Mouse (Mus musculus): ENCODE measurements around the gene Lnx1. TPM values are rescaled to one million over a fixed set of nuclear protein-coding genes. Genes with fewer than 3 reads are reported as not detected.

The Lnx1 gene
- polyA plus RNA-seq, 1 experiment, result not detected

- TF ChIP-seq CTCF (IDR thresholded peaks at IDR 0.05; ENCODE audit: borderline replicate concordance, insufficient read depth, low read length), result no peak
- TF ChIP-seq POLR2A (IDR thresholded peaks at IDR 0.05; ENCODE audit: low read depth, low read length), result no peak
- no peak overlapping the region for H3K4me3 ChIP-seq (ENCODE audit: insufficient read depth, low read length)
- H3K4me1 ChIP-seq (ENCODE audit: control insufficient read depth, insufficient read depth, low read length), result no peaks in the 10 kb centered on the region
- no peak overlapping the region for H3K27ac ChIP-seq (ENCODE audit: insufficient read depth, low read length)
These were observed 100.7 kb downstream of the Lnx1 start for GRCm38 (mm10) chr5:74601965-74602364.

GRCm38 (mm10) chr5:74601171-74601570 lies 101.5 kb downstream of the Lnx1 start:
- H3K4me3 ChIP-seq (ENCODE audit: insufficient read depth, low read length), result no peak overlapping the region
- no peak overlapping the region for H3K27ac ChIP-seq (ENCODE audit: insufficient read depth, low read length)
- H3K4me1 ChIP-seq (ENCODE audit: control insufficient read depth, insufficient read depth, low read length), result no peaks in the 10 kb centered on the region
- TF ChIP-seq CTCF (IDR thresholded peaks at IDR 0.05; ENCODE audit: borderline replicate concordance, insufficient read depth, low read length) (no peak), POLR2A (IDR thresholded peaks at IDR 0.05; ENCODE audit: low read depth, low read length) (no peak)

GRCm38 (mm10) chr5:74600010-74600409 lies 102.7 kb downstream of the Lnx1 start:
- Histone ChIP-seq H3K4me1 (ENCODE audit: control insufficient read depth, insufficient read depth, low read length) (no peaks in the 10 kb centered on the region), H3K4me3 (ENCODE audit: insufficient read depth, low read length) (no peak overlapping the region), H3K27ac (ENCODE audit: insufficient read depth, low read length) (no peak overlapping the region)
- TF ChIP-seq CTCF (IDR thresholded peaks at IDR 0.05; ENCODE audit: borderline replicate concordance, insufficient read depth, low read length), result no peak
- no peak for TF ChIP-seq POLR2A (IDR thresholded peaks at IDR 0.05; ENCODE audit: low read depth, low read length)

GRCm38 (mm10) chr5:74593147-74593546 lies 109.6 kb downstream of the Lnx1 start:
- no peaks in the 10 kb centered on the region for H3K4me1 ChIP-seq (ENCODE audit: control insufficient read depth, insufficient read depth, low read length)
- no peak overlapping the region for H3K4me3 ChIP-seq (ENCODE audit: insufficient read depth, low read length)
- H3K27ac ChIP-seq (ENCODE audit: insufficient read depth, low read length), result no peak overlapping the region
- TF ChIP-seq CTCF (IDR thresholded peaks at IDR 0.05; ENCODE audit: borderline replicate concordance, insufficient read depth, low read length) (no peak), POLR2A (IDR thresholded peaks at IDR 0.05; ENCODE audit: low read depth, low read length) (no peak)

- Histone ChIP-seq H3K4me1 (ENCODE audit: control insufficient read depth, insufficient read depth, low read length) (no peaks in the 10 kb centered on the region), H3K4me3 (ENCODE audit: insufficient read depth, low read length) (no peak overlapping the region), H3K27ac (ENCODE audit: insufficient read depth, low read length) (no peak overlapping the region)
- no peak for TF ChIP-seq POLR2A (IDR thresholded peaks at IDR 0.05; ENCODE audit: low read depth, low read length)
- no peak for TF ChIP-seq CTCF (IDR thresholded peaks at IDR 0.05; ENCODE audit: borderline replicate concordance, insufficient read depth, low read length)
These were observed 111.3 kb downstream of the Lnx1 start for GRCm38 (mm10) chr5:74591413-74591812.

- Histone ChIP-seq H3K4me3 (ENCODE audit: insufficient read depth, low read length) (no peak overlapping the region), H3K27ac (ENCODE audit: insufficient read depth, low read length) (no peak overlapping the region), H3K4me1 (ENCODE audit: control insufficient read depth, insufficient read depth, low read length) (no peaks in the 10 kb centered on the region)
- no peak for TF ChIP-seq POLR2A (IDR thresholded peaks at IDR 0.05; ENCODE audit: low read depth, low read length)
- no peak for TF ChIP-seq CTCF (IDR thresholded peaks at IDR 0.05; ENCODE audit: borderline replicate concordance, insufficient read depth, low read length)
These were observed 113.6 kb downstream of the Lnx1 start for GRCm38 (mm10) chr5:74589133-74589532.

GRCm38 (mm10) chr5:74571767-74572166 lies 130.9 kb downstream of the Lnx1 start:
- Histone ChIP-seq H3K4me3 (ENCODE audit: insufficient read depth, low read length) (no peak overlapping the region), H3K4me1 (ENCODE audit: control insufficient read depth, insufficient read depth, low read length) (no peaks in the 10 kb centered on the region), H3K27ac (ENCODE audit: insufficient read depth, low read length) (no peak overlapping the region)
- no peak for TF ChIP-seq POLR2A (IDR thresholded peaks at IDR 0.05; ENCODE audit: low read depth, low read length)

GRCm38 (mm10) chr5:74561151-74561550 lies 141.6 kb downstream of the Lnx1 start:
- Histone ChIP-seq H3K27ac (ENCODE audit: insufficient read depth, low read length) (no peak overlapping the region), H3K4me1 (ENCODE audit: control insufficient read depth, insufficient read depth, low read length) (no peaks in the 10 kb centered on the region), H3K4me3 (ENCODE audit: insufficient read depth, low read length) (no peak overlapping the region)
- TF ChIP-seq POLR2A (IDR thresholded peaks at IDR 0.05; ENCODE audit: low read depth, low read length) (no peak), CTCF (IDR thresholded peaks at IDR 0.05; ENCODE audit: borderline replicate concordance, insufficient read depth, low read length) (no peak)

- no peak overlapping the region for H3K4me3 ChIP-seq (ENCODE audit: insufficient read depth, low read length)
- no peak for TF ChIP-seq POLR2A (IDR thresholded peaks at IDR 0.05; ENCODE audit: low read depth, low read length)
- TF ChIP-seq CTCF (IDR thresholded peaks at IDR 0.05; ENCODE audit: borderline replicate concordance, insufficient read depth, low read length), result no peak
- H3K27ac ChIP-seq (ENCODE audit: insufficient read depth, low read length), result no peak overlapping the region
- no peaks in the 10 kb centered on the region for H3K4me1 ChIP-seq (ENCODE audit: control insufficient read depth, insufficient read depth, low read length)
These were observed 153.1 kb downstream of the Lnx1 start for GRCm38 (mm10) chr5:74549566-74549965.

- no peak overlapping the region for H3K4me3 ChIP-seq (ENCODE audit: insufficient read depth, low read length)
- H3K27ac ChIP-seq (ENCODE audit: insufficient read depth, low read length), result no peak overlapping the region
- H3K4me1 ChIP-seq (ENCODE audit: control insufficient read depth, insufficient read depth, low read length), result no peaks in the 10 kb centered on the region
- TF ChIP-seq CTCF (IDR thresholded peaks at IDR 0.05; ENCODE audit: borderline replicate concordance, insufficient read depth, low read length), result no peak
- no peak for TF ChIP-seq POLR2A (IDR thresholded peaks at IDR 0.05; ENCODE audit: low read depth, low read length)
These were observed 157.1 kb downstream of the Lnx1 start for GRCm38 (mm10) chr5:74545606-74546005.

Other genes starting within 250 kb of the Lnx1 start
- gene Scfd2, start 171.2 kb downstream of the Lnx1 start, polyA plus RNA-seq (2011; ENCODE audit: insufficient read length, low read depth, missing spikeins), result 7.8 and 11.4 TPM in 2 replicates
- gene Fip1l1, start 167.5 kb downstream of the Lnx1 start, polyA plus RNA-seq (2011; ENCODE audit: insufficient read length, low read depth, missing spikeins), result 82.6 and 97.4 TPM in 2 replicates

Data from embryonic fibroblast, embryonic 13.5 days (primary cell).